Mouse (Mus musculus): ENCODE data around the gene Skap1. TPM values are rescaled to one million over a fixed set of nuclear protein-coding genes. Genes with fewer than 3 reads are reported as not detected.

Skap1 gene
- polyA plus RNA-seq, 1 experiment from 2014 or later: 1.1 TPM

DNA sequence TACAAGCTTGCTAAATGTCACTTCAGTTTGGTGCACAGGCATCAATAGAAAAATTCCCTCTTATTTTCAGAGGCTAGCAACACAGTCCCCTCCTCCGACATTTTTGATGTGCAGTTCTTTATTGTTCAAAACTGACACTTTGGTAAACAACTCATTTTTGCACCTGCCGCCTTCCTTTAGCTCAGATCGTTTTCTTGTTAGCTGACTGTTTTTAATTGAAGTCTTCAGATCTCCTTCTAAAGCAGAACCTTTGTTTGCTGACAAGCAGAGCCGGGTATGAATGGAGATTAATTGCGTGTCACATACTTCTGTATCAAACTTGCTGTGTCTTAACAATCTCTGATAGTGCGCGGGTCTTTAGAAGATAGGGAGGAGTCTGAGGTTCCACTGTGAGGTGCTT is 2.0 kb downstream of the Skap1 start:
- no peak overlapping the region for H3K9ac ChIP-seq
- no peaks in the 10 kb centered on the region for H3K36me3 ChIP-seq
- 33% methylated on average over 7 of the region's 7 CpGs for WGBS
- no peak overlapping the region for H3K27ac ChIP-seq
- no peak for ATAC-seq (ENCODE audit: insufficient read depth, low FRiP score, low read depth)
- peaks cover 41% of the 10 kb centered on the region for H3K27me3 ChIP-seq (replicated peaks)
- H3K9me3 ChIP-seq: no peaks in the 10 kb centered on the region
- peaks cover 6% of the 10 kb centered on the region; the same call in 1 of the 2 replicates for H3K4me1 ChIP-seq
- H3K4me3 ChIP-seq (replicated peaks): no peak overlapping the region
- no peak overlapping the region for H3K4me2 ChIP-seq

DNA sequence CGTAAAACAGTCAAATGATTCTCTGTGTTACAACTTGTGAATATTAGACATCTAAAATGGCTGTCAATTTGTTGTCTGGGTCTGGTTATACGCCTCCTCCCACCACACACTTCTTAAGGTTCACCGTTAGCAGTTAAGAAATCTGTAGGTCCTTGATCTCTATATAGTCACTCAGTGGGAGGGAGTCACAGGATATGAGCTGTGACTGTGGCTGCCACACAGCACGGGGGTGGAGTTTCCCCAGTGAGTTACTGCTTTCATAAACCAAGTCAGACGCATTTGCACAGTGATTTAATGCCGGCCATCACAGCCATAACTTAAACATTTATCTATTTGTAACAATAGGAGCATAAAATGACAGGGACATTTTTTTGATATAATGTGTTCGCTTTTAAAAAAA is 2.6 kb downstream of the Skap1 start:
- Histone ChIP-seq H3K27ac (no peak overlapping the region), H3K9ac (no peak overlapping the region), H3K4me1 (peaks cover 6% of the 10 kb centered on the region; the same call in 1 of the 2 replicates), H3K4me3 (replicated peaks) (no peak overlapping the region), H3K36me3 (no peaks in the 10 kb centered on the region), H3K27me3 (replicated peaks) (peaks cover 37% of the 10 kb centered on the region), H3K4me2 (no peak overlapping the region), H3K9me3 (no peaks in the 10 kb centered on the region)
- WGBS: 50% methylated on average over 7 of the region's 7 CpGs
- no peak for ATAC-seq (ENCODE audit: insufficient read depth, low FRiP score, low read depth)

DNA sequence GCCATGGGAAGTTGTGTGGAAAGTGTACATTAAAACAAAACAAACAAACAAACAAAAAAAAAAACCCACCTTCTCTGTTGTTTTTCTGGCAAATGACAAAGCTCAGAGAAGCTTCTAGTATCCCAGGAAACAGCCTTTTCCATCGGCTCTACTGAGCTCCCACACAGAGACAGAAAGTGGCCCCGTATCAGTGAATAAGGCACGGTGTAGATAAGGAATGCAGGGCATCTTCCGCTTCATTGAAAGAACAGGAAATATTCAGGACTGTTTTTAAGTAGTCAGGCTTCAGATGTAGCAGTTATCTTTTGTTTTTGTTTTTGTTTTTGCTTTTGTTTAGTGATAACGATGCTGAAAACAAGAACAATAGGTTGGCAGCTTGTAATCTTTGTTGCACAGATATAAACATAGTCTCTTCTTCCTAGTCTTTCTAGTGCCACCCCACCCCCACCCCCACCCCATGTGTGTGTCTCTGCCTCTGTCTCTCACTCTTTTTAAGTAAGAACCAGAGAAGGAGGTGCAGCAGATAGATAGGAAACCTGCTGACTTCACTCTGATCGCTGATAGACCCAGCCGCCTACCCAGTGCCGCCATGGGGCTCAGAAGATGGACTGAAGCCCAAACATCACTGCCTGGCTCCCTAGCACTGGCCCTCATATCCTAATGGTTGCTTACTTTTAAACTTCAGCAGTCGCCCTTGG is 3.8 kb downstream of the Skap1 start:
- H3K27ac ChIP-seq: no peak overlapping the region
- peaks cover 6% of the 10 kb centered on the region; the same call in 1 of the 2 replicates for H3K4me1 ChIP-seq
- H3K27me3 ChIP-seq (replicated peaks): peaks cover 25% of the 10 kb centered on the region
- no peak for ATAC-seq (ENCODE audit: insufficient read depth, low FRiP score, low read depth)
- no peaks in the 10 kb centered on the region for H3K9me3 ChIP-seq
- H3K4me3 ChIP-seq (replicated peaks): no peak overlapping the region
- no peak overlapping the region for H3K9ac ChIP-seq
- WGBS: 52% methylated on average over 9 of the region's 9 CpGs
- no peak overlapping the region for H3K4me2 ChIP-seq
- H3K36me3 ChIP-seq: no peaks in the 10 kb centered on the region

DNA sequence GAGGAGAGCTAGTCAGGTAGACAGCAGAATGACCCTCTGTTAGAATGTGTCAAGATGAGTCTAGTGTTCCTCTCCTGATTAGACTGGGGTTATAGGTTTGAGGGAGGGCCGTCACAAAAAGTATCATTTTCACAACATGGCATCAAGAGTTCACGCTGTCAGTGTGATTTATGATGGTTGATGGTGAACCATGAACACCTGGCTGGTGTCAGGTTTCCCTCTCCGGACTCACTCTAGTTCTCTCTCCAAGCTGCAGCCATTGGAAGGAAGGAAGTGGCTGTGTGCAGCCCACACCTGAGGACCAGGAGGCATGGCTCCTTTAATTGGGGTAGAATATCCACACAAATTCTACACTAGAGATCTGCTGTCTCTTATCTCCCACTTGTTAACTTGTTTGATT is 18.3 kb downstream of the Skap1 start:
- H3K9me3 ChIP-seq: no peaks in the 10 kb centered on the region
- H3K4me2 ChIP-seq: no peak overlapping the region
- no peaks in the 10 kb centered on the region for H3K4me1 ChIP-seq
- 31% methylated on average over 3 of the region's 3 CpGs for WGBS
- no peak overlapping the region for H3K9ac ChIP-seq
- ATAC-seq (ENCODE audit: insufficient read depth, low FRiP score, low read depth): no peak
- H3K27ac ChIP-seq: no peak overlapping the region
- H3K27me3 ChIP-seq (replicated peaks): no peaks in the 10 kb centered on the region
- no peak overlapping the region for H3K4me3 ChIP-seq (replicated peaks)
- no peaks in the 10 kb centered on the region for H3K36me3 ChIP-seq

DNA sequence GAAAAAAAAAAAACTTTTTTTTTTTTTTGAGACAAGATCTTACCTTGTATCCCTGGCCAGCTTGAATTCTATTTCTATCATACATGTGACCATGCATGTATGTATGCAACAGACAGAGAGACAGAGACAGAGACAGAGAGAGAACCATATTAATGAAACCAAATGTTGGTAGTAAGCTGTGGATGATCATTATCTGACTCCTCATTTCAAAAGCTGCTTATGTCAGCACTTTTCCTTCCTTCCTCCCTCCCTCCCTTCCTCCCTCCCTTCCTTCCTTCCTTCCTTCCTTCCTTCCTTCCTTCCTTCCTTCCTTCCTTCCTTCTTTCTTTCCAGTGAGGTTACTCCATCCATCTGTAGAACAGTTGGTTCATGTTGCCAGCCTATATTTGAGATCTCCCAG is 18.8 kb downstream of the Skap1 start:
- Histone ChIP-seq H3K4me2 (no peak overlapping the region), H3K27me3 (replicated peaks) (no peaks in the 10 kb centered on the region), H3K36me3 (no peaks in the 10 kb centered on the region), H3K4me3 (replicated peaks) (no peak overlapping the region), H3K9me3 (no peaks in the 10 kb centered on the region), H3K4me1 (no peaks in the 10 kb centered on the region), H3K9ac (no peak overlapping the region), H3K27ac (no peak overlapping the region)
- no peak for ATAC-seq (ENCODE audit: insufficient read depth, low FRiP score, low read depth)

DNA sequence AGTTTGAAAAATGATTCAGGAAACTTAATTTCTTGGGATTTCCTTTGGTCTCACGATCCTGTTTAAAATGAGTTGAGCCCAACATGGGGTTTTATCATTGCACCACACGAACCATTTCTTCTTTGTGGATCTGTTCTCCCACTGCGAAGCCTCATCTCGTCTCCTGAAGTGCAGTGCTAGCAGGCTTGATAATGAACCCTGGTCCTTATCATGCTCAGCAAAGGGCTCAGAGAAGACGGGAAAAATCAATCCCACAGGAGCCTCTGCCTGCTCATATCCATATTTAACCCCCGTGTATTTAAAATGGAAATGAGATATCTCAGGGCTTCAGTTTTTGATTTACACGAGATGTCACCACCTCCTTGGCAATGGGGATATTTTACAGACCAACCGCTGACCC is 34.1 kb downstream of the Skap1 start:
- H3K36me3 ChIP-seq: no peaks in the 10 kb centered on the region
- ATAC-seq (ENCODE audit: insufficient read depth, low FRiP score, low read depth): no peak
- H3K4me2 ChIP-seq: no peak overlapping the region
- no peak overlapping the region for H3K4me3 ChIP-seq (replicated peaks)
- H3K27me3 ChIP-seq (replicated peaks): no peaks in the 10 kb centered on the region
- H3K9ac ChIP-seq: no peak overlapping the region
- H3K4me1 ChIP-seq: no peaks in the 10 kb centered on the region
- no peaks in the 10 kb centered on the region for H3K9me3 ChIP-seq
- no peak overlapping the region for H3K27ac ChIP-seq
- 65% methylated on average over 8 of the region's 8 CpGs for WGBS

DNA sequence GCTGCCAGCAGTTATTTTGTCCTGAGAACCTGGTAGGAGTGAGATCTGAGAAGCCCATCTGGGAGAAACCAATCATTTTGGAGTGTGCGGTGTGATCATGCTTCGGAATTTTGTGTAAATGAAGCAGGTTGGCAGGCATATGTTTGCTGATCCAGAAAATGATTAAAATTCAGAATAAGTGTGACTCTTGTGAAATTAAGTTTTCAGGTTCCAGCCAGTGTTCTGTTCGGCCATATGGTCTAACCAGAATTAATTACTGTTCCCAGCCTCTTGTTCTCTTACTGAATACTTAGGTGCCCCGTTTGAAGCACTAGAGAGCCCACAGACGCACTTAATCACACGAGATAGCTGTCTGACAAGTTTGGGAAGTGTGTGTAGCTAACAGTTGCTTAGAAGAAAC is 36.6 kb downstream of the Skap1 start:
- Histone ChIP-seq H3K4me1 (no peaks in the 10 kb centered on the region), H3K4me3 (replicated peaks) (no peak overlapping the region), H3K27me3 (replicated peaks) (no peaks in the 10 kb centered on the region), H3K9ac (no peak overlapping the region), H3K4me2 (no peak overlapping the region), H3K27ac (no peak overlapping the region), H3K36me3 (no peaks in the 10 kb centered on the region), H3K9me3 (no peaks in the 10 kb centered on the region)
- 45% methylated on average over 6 of the region's 6 CpGs for WGBS
- no peak for ATAC-seq (ENCODE audit: insufficient read depth, low FRiP score, low read depth)

DNA sequence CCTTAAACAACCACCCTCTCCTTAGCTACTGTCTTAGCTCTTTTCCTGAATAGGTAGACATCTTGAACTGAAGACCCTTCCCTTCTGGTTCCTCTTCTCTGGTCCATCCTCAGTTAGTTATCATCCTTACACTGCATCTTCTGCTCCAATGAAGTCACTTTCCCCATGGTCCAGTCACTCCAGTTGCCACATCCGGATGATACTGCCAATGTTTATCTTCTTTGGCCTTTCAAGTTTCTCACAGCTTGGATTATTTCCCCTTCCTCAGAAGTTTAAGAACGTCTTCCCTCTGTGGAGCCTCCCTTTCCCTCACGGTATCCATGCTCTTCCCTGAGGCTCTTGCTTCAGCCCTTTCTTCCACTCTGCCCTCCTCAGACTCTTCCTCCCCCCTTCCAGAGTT is 38.6 kb downstream of the Skap1 start:
- H3K9ac ChIP-seq: no peak overlapping the region
- no peak overlapping the region for H3K4me3 ChIP-seq (replicated peaks)
- no peaks in the 10 kb centered on the region for H3K27me3 ChIP-seq (replicated peaks)
- no peaks in the 10 kb centered on the region for H3K36me3 ChIP-seq
- H3K27ac ChIP-seq: no peak overlapping the region
- H3K9me3 ChIP-seq: no peaks in the 10 kb centered on the region
- no peak overlapping the region for H3K4me2 ChIP-seq
- no peaks in the 10 kb centered on the region for H3K4me1 ChIP-seq
- ATAC-seq (ENCODE audit: insufficient read depth, low FRiP score, low read depth): no peak
- whole genome bisulfite sequencing: 61% methylated on average over 3 of the region's 3 CpGs

DNA sequence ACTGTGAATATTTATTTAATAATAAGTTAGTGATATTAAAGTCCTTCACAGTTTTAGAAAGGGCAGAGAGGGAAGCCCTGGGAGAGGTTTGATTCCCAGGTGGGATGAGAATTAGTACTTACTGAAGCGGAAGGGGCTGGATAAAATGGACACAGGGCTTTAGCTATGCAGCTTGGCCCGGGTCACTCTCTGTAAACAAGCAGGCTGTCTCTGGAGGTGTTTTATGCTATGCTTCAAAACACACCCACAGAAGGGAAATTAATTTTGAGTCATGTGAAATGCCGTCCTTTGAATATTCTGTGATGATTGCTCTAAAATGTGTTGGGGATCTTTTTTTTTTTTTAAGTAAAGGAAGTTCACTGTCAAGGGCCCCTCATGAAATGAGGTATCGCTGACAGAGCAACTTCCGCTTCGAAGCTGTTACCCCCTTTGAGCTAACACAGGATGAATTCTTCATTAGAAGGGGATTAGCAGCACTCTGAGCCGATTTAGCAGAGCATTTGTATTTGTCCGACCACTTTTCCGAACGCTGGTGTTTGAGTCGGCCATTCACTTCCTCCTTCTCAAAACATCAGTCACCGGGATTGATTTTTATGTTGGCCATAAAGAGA is 40.2 kb downstream of the Skap1 start:
- Histone ChIP-seq H3K4me3 (replicated peaks) (no peak overlapping the region), H3K9ac (no peak overlapping the region), H3K27me3 (replicated peaks) (no peaks in the 10 kb centered on the region), H3K4me1 (no peaks in the 10 kb centered on the region), H3K27ac (no peak overlapping the region), H3K9me3 (no peaks in the 10 kb centered on the region), H3K36me3 (no peaks in the 10 kb centered on the region), H3K4me2 (no peak overlapping the region)
- ATAC-seq (ENCODE audit: insufficient read depth, low FRiP score, low read depth): no peak
- 24% methylated on average over 12 of the region's 12 CpGs for WGBS

DNA sequence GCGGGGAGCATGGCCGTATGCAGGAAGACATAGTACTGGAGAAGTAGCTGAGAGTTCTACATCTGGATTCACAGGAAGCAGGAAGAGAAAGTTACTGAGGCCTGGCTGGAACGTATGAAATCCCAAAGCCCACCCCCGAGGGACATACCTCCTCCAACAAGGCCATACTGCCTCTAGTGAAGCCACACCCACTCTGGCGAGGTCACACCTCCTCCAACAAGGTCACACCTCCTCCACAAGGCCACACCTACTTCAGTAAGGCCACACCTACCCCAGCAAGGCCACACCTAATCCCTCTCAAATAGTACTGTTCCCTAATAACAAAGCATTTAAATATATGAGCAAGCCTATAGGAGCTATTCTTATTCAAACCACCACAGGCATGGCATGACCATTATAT is 41.4 kb downstream of the Skap1 start:
- Histone ChIP-seq H3K4me1 (no peaks in the 10 kb centered on the region), H3K27ac (no peak overlapping the region), H3K4me2 (no peak overlapping the region), H3K4me3 (replicated peaks) (no peak overlapping the region), H3K27me3 (replicated peaks) (no peaks in the 10 kb centered on the region), H3K9me3 (no peaks in the 10 kb centered on the region), H3K9ac (no peak overlapping the region), H3K36me3 (no peaks in the 10 kb centered on the region)
- 66% methylated on average over 5 of the region's 5 CpGs for WGBS
- no peak for ATAC-seq (ENCODE audit: insufficient read depth, low FRiP score, low read depth)

DNA sequence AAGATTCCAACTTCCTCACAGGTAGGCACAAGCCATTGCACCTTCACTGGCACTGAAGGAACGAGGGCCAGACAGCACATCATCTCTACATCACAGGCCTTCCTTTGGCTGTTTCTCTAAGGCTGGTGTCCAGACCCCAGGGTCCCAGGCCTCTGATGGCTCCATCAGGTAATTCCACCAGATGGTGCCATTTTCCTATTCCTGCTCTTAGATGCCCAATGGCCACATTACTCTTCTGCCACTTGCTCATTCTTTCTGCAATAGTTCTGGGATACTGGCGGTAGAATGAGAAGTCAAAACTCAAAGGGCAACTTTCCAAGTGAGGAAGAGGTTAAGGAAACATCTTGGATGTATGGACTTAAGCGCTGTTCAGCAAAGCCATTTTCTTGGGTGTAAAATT is 50.8 kb downstream of the Skap1 start:
- ATAC-seq (ENCODE audit: insufficient read depth, low FRiP score, low read depth): no peak
- Histone ChIP-seq H3K4me2 (no peak overlapping the region), H3K4me3 (replicated peaks) (no peak overlapping the region), H3K9me3 (no peaks in the 10 kb centered on the region), H3K27ac (no peak overlapping the region), H3K9ac (no peak overlapping the region), H3K4me1 (no peaks in the 10 kb centered on the region), H3K36me3 (no peaks in the 10 kb centered on the region), H3K27me3 (replicated peaks) (no peaks in the 10 kb centered on the region)
- WGBS: 86% methylated on average over 3 of the region's 3 CpGs

DNA sequence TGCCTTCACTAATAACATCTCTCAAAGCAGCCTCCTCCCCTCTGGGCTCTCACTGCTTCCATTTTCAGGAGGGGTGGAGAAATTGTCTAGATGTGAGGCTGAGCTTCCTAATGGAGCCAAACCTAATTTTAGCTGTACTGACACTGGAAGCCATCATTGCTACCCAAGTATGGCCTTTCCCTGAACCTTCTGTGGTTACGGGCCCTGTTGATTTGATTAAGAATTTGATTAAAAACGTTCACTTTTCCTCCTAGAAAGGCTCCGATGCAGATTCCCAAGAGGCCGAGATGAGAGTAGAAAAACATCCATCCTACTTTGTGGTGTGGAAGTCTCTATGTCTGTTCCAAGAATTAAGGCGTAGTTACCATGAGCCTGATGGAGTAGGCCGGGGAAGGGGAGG is 60.1 kb downstream of the Skap1 start:
- H3K4me3 ChIP-seq (replicated peaks): no peak overlapping the region
- no peak for ATAC-seq (ENCODE audit: insufficient read depth, low FRiP score, low read depth)
- H3K27me3 ChIP-seq (replicated peaks): no peaks in the 10 kb centered on the region
- 70% methylated on average over 6 of the region's 6 CpGs for WGBS
- H3K9me3 ChIP-seq: no peaks in the 10 kb centered on the region
- no peak overlapping the region for H3K4me2 ChIP-seq
- no peak overlapping the region for H3K27ac ChIP-seq
- H3K36me3 ChIP-seq: no peaks in the 10 kb centered on the region
- H3K4me1 ChIP-seq: no peaks in the 10 kb centered on the region
- H3K9ac ChIP-seq: no peak overlapping the region

Data from stomach, embryonic 15.5 days (tissue).